Mouse (Mus musculus): ENCODE results near the gene Scamp4. TPM values are rescaled to one million over a fixed set of nuclear protein-coding genes. Genes with fewer than 3 reads are reported as not detected.
"Not testable (repeated sequence)": the region's sequence is repeated elsewhere in the genome, so short reads cannot be mapped to it uniquely, and the experiment has no call there.

Gene Scamp4
- polyA plus RNA-seq, 1 experiment from 2014 or later: 107 TPM

- Histone ChIP-seq H3K27ac (no peak overlapping the region), H3K4me2 (no peak overlapping the region), H3K4me1 (0 out of 2 replicates have a peak, but pooled peaks cover 2% of the 10 kb centered on the region), H3K4me3 (replicated peaks) (no peak overlapping the region), H3K27me3 (no peaks in the 10 kb centered on the region), H3K9me3 (replicated peaks) (no peaks in the 10 kb centered on the region), H3K36me3 (peaks cover 72% of the 10 kb centered on the region), H3K9ac (no peak overlapping the region)
- ATAC-seq (replicated peaks; ENCODE audit: low FRiP score): no peak
- WGBS: 86% methylated on average over 6 of the region's 6 CpGs
These were observed 32.7 kb downstream of the Scamp4 start for GRCm38 (mm10) chr10:80635345-80635744.

GRCm38 (mm10) chr10:80646936-80647335, 44.3 kb downstream of the Scamp4 start:
- Histone ChIP-seq H3K9ac (no peak overlapping the region), H3K4me2 (no peak overlapping the region), H3K9me3 (replicated peaks) (no peaks in the 10 kb centered on the region), H3K27ac (no peak overlapping the region), H3K4me1 (peaks cover 11% of the 10 kb centered on the region; the same call in 1 of the 2 replicates), H3K36me3 (peaks cover 81% of the 10 kb centered on the region), H3K4me3 (replicated peaks) (no peak overlapping the region), H3K27me3 (no peaks in the 10 kb centered on the region)
- WGBS: 94% methylated on average over 10 of the region's 10 CpGs
- ATAC-seq (replicated peaks; ENCODE audit: low FRiP score): no peak

- 88% methylated on average over 6 of the region's 6 CpGs for WGBS
- not testable (repeated sequence) for ATAC-seq (replicated peaks; ENCODE audit: low FRiP score); H3K9ac ChIP-seq; H3K27ac ChIP-seq; H3K27me3 ChIP-seq; H3K9me3 ChIP-seq (replicated peaks); H3K4me3 ChIP-seq (replicated peaks); H3K4me2 ChIP-seq
- H3K4me1 ChIP-seq: peaks cover 25% of the 10 kb centered on the region
- peaks cover 59% of the 10 kb centered on the region for H3K36me3 ChIP-seq
These were observed 47.2 kb downstream of the Scamp4 start for GRCm38 (mm10) chr10:80649910-80650309.

GRCm38 (mm10) chr10:80650392-80650791, 47.7 kb downstream of the Scamp4 start:
- no peaks in the 10 kb centered on the region for H3K9me3 ChIP-seq (replicated peaks)
- ATAC-seq (replicated peaks; ENCODE audit: low FRiP score): no peak
- peaks cover 54% of the 10 kb centered on the region for H3K36me3 ChIP-seq
- 76% methylated on average over 9 of the region's 10 CpGs for WGBS
- H3K4me3 ChIP-seq (replicated peaks): no peak overlapping the region
- H3K9ac ChIP-seq: no peak overlapping the region
- H3K27ac ChIP-seq: no peak overlapping the region
- H3K4me2 ChIP-seq: no peak overlapping the region
- peaks cover 30% of the 10 kb centered on the region for H3K4me1 ChIP-seq
- H3K27me3 ChIP-seq: no peaks in the 10 kb centered on the region

- Histone ChIP-seq H3K9ac (no peak overlapping the region), H3K4me1 (peaks cover 43% of the 10 kb centered on the region), H3K4me2 (no peak overlapping the region), H3K9me3 (replicated peaks) (no peaks in the 10 kb centered on the region), H3K27ac (no peak overlapping the region), H3K36me3 (peaks cover 29% of the 10 kb centered on the region; the same call in 1 of the 2 replicates), H3K27me3 (no peaks in the 10 kb centered on the region), H3K4me3 (replicated peaks) (no peak overlapping the region)
- ATAC-seq (replicated peaks; ENCODE audit: low FRiP score): no peak
- WGBS: 86% methylated on average over 6 of the region's 6 CpGs
These were observed 50.6 kb downstream of the Scamp4 start for GRCm38 (mm10) chr10:80653156-80653720.

GRCm38 (mm10) chr10:80654866-80655265, 52.2 kb downstream of the Scamp4 start:
- H3K4me2 ChIP-seq: peak overlapping the region; percentile 82
- H3K4me3 ChIP-seq (replicated peaks): peak overlapping the region; percentile 91
- H3K27me3 ChIP-seq: no peaks in the 10 kb centered on the region
- peak overlapping the region; percentile 98; the same call in 1 of the 2 replicates for H3K9ac ChIP-seq
- peaks cover 51% of the 10 kb centered on the region for H3K4me1 ChIP-seq
- no peak for ATAC-seq (replicated peaks; ENCODE audit: low FRiP score)
- H3K36me3 ChIP-seq: peaks cover 16% of the 10 kb centered on the region; the same call in 1 of the 2 replicates
- 83% methylated on average over 6 of the region's 6 CpGs for WGBS
- no peak overlapping the region for H3K27ac ChIP-seq
- H3K9me3 ChIP-seq (replicated peaks): no peaks in the 10 kb centered on the region

GRCm38 (mm10) chr10:80655406-80656129, 52.9 kb downstream of the Scamp4 start:
- Histone ChIP-seq H3K9me3 (replicated peaks) (no peaks in the 10 kb centered on the region), H3K27me3 (no peaks in the 10 kb centered on the region), H3K4me3 (replicated peaks) (peak overlapping the region; percentile 91), H3K4me2 (peak overlapping the region; percentile 82), H3K27ac (peak overlapping the region; percentile 61), H3K4me1 (peaks cover 45% of the 10 kb centered on the region), H3K36me3 (peaks cover 15% of the 10 kb centered on the region; the same call in 1 of the 2 replicates), H3K9ac (peak overlapping the region; percentile 98)
- WGBS: 7% methylated on average over 12 of the region's 12 CpGs
- peak; percentile 47 for ATAC-seq (replicated peaks; ENCODE audit: low FRiP score)

- Histone ChIP-seq H3K4me2 (peak overlapping the region; percentile 82), H3K9me3 (replicated peaks) (no peaks in the 10 kb centered on the region), H3K4me1 (peaks cover 48% of the 10 kb centered on the region), H3K27me3 (no peaks in the 10 kb centered on the region), H3K27ac (peak overlapping the region; percentile 97), H3K9ac (peak overlapping the region; percentile 98), H3K36me3 (peaks cover 11% of the 10 kb centered on the region; the same call in 1 of the 2 replicates), H3K4me3 (replicated peaks) (peak overlapping the region; percentile 91)
- ATAC-seq (replicated peaks; ENCODE audit: low FRiP score): peak; percentile 84
- under 1% methylated on average over 72 of the region's 72 CpGs for WGBS
These were observed 53.6 kb downstream of the Scamp4 start for GRCm38 (mm10) chr10:80656130-80656862.

GRCm38 (mm10) chr10:80656863-80657623, 54.4 kb downstream of the Scamp4 start, which contains the start of gene Btbd2:
Gene Btbd2 (minus strand): TSS chr10:80657071.
- Histone ChIP-seq H3K36me3 (peaks cover 6% of the 10 kb centered on the region; the same call in 1 of the 2 replicates), H3K27ac (peak within 1 kb of the TSS; percentile 97), H3K27me3 (no peaks in the 10 kb centered on the region), H3K9ac (peak within 1 kb of the TSS; percentile 98), H3K4me3 (replicated peaks) (peak within 1 kb of the TSS; percentile 91), H3K9me3 (replicated peaks) (no peaks in the 10 kb centered on the region), H3K4me1 (peaks cover 50% of the 10 kb centered on the region), H3K4me2 (peak within 1 kb of the TSS; percentile 82)
- WGBS: 18% methylated on average over 15 of the region's 15 CpGs
- peak; percentile 57 for ATAC-seq (replicated peaks; ENCODE audit: low FRiP score)

- Histone ChIP-seq H3K36me3 (no peaks in the 10 kb centered on the region), H3K4me2 (no peak overlapping the region), H3K9ac (no peak overlapping the region), H3K27me3 (no peaks in the 10 kb centered on the region), H3K27ac (no peak overlapping the region), H3K9me3 (replicated peaks) (no peaks in the 10 kb centered on the region), H3K4me3 (replicated peaks) (no peak overlapping the region), H3K4me1 (peaks cover 51% of the 10 kb centered on the region)
- no peak for ATAC-seq (replicated peaks; ENCODE audit: low FRiP score)
- WGBS: 88% methylated on average over 14 of the region's 14 CpGs
These were observed 55.6 kb downstream of the Scamp4 start for GRCm38 (mm10) chr10:80658194-80658840.

GRCm38 (mm10) chr10:80658841-80659202, 56.1 kb downstream of the Scamp4 start:
- Histone ChIP-seq H3K4me2 (no peak overlapping the region), H3K9ac (no peak overlapping the region), H3K27me3 (no peaks in the 10 kb centered on the region), H3K9me3 (replicated peaks) (no peaks in the 10 kb centered on the region), H3K4me1 (peaks cover 52% of the 10 kb centered on the region), H3K27ac (peak overlapping the region; percentile 34; the same call in 1 of the 2 replicates), H3K4me3 (replicated peaks) (0 out of 2 replicates have a peak overlapping the region, but pooled peaks have one; percentile 1), H3K36me3 (no peaks in the 10 kb centered on the region)
- WGBS: 57% methylated on average over 4 of the region's 4 CpGs
- ATAC-seq (replicated peaks; ENCODE audit: low FRiP score): no peak

Data from kidney, embryonic 15.5 days (tissue).